Mouse (Mus musculus) liver, postnatal 0 days (tissue): ENCODE results near the gene Fignl1.

Experiments used
- CTCF ChIP-seq: sonication (generic); IDR thresholded peaks from 2 replicates; pipeline ENCODE4 v1.5.1; 2016; ENCODE audit warnings: antibody characterized with exemption, low read depth
- EP300 ChIP-seq: IDR thresholded peaks from 2 replicates; pipeline ENCODE4 v1.6.1; 2016; ENCODE audit warnings: antibody characterized with exemption, low read depth, mild to moderate bottlenecking

GRCm38 (mm10) chr11:11826475-11826874 is 17.7 kb upstream of the Fignl1 start:
- TF ChIP-seq CTCF (no peak), EP300 (no peak)
